Mouse (Mus musculus) retina, postnatal 7 days (tissue): ENCODE data around the gene Cfap43.

Experiments
- DNase-seq: peaks from one replicate; pipeline ENCODE4 v3.0.0-alpha.2; 2012; ENCODE audit warnings: low read depth, low spot score

Gene Cfap43

GRCm38 (mm10) chr19:47713457-47713856 lies 205.6 kb downstream of the Cfap43 start:
- no peak for DNase-seq

DNA sequence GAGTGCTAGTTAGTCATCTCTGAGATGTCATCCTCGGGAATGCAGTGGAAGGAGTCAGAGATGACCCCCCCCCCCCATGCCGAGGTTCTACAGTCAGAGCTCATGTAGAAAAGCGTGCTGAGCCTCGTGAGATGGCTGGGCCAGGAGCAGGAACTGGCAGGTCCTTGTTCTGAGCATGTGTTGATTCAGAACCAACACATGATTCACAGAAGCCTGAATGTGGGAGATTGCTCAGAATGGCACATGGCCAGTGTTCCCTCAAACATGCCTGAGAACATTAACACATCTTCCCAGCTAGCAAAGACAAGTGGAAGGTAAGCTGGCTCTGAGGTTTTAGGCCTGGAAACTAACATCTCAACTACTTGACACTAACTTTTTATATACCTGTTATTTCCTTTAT lies 208.7 kb downstream of the Cfap43 start:
- DNase-seq: no peak

DNA sequence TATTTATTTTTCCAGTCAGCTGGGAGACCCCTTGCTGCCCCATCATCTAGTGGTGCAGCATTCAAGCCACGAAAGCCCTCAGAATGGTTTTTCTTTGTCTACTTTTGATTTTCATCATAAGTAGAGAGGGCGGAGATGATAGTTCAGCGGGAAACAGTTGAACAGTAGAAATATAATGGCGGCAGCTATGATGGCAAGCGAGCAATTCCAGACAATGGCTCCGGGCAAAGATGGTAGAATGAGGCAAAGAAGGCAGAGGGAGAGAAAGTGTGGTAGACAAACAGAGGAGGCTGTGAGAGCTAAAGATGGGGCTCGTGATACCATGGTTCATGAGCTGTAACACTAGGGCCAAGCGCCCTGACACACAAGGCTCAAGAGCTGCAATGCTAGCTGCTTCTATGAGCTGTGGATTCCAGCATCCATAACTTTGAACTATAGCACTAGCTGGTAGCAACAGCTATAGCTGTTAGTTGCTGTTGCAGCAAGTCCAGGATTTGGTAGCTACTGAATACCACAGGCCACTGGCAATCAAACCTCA lies 213.2 kb downstream of the Cfap43 start:
- no peak for DNase-seq

- DNase-seq: no peak
These were observed 213.9 kb downstream of the Cfap43 start for GRCm38 (mm10) chr19:47705080-47705771.

DNA sequence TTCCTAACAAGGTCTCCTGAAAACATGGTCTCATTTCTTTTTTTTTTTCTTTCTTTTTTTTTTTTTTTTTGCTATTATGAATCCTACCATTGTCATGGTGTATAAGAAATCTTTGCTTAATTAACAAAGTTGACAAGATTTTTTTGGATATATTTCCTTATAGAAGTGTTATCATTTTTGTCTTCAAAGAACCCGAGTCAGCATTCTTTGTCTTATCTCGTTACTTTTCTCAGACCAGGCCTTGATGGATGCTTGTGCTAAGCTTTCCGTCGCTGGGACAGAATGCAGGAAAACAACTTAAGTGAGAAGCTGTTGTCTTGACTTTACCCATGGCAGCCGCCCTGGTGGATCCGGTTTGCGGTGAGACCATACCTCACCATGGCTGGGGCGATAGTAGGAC lies 218.6 kb downstream of the Cfap43 start:
- DNase-seq: no peak

- no peak for DNase-seq
These were observed 219.3 kb downstream of the Cfap43 start for GRCm38 (mm10) chr19:47699743-47700142.

- no peak for DNase-seq
These were observed 220.8 kb downstream of the Cfap43 start for GRCm38 (mm10) chr19:47698266-47698665.

- no peak for DNase-seq
These were observed 222.0 kb downstream of the Cfap43 start for GRCm38 (mm10) chr19:47697067-47697466.

- DNase-seq: no peak
These were observed 222.7 kb downstream of the Cfap43 start for GRCm38 (mm10) chr19:47696411-47696810.

DNA sequence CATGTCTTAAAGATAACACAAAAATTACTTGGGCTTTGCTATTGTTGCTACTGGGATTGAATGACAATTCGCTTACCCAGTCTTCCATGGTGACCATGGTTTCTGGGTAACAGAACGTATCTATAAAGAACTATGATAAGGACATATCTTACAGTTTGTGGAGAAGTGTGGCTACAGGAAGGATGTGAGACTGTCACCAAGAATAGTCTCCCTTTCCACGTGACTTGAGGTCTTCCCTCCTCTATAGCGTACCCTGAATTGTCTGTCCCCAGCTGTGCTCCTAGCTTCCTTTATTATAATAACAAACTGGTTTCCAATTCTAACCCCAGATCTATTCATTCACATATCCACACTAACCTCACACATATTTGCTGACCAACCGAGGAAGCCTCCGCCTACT lies 223.4 kb downstream of the Cfap43 start:
- DNase-seq: no peak

- no peak for DNase-seq
These were observed 227.1 kb downstream of the Cfap43 start, which contains the start of gene Col17a1 for GRCm38 (mm10) chr19:47691994-47692393. Col17a1 (minus strand) TSS chr19:47692094.

GRCm38 (mm10) chr19:47689592-47689991 lies 229.5 kb downstream of the Cfap43 start:
- DNase-seq: no peak
